Mouse (Mus musculus): ENCODE results near the gene Parva.
A peak's percentile ranks its signal among the peaks of the same experiment; 100 is the strongest.

Parva gene

GRCm38 (mm10) chr7:112426811-112427210 lies 494 bp upstream of the Parva start:
- DNase-seq (ENCODE audit: low spot score) = no peak

- DNase-seq (ENCODE audit: low spot score) = peak; percentile 87
These were observed 842 bp downstream of the Parva start for GRCm38 (mm10) chr7:112428158-112428535.

GRCm38 (mm10) chr7:112439846-112440245 lies 12.5 kb downstream of the Parva start:
- no peak for DNase-seq (ENCODE audit: low spot score)

- DNase-seq (ENCODE audit: low spot score) = no peak
These were observed 17.1 kb downstream of the Parva start for GRCm38 (mm10) chr7:112444152-112444984.

GRCm38 (mm10) chr7:112444985-112445367 lies 17.7 kb downstream of the Parva start:
- no peak for DNase-seq (ENCODE audit: low spot score)

- DNase-seq (ENCODE audit: low spot score) = no peak
These were observed 19.2 kb downstream of the Parva start for GRCm38 (mm10) chr7:112446498-112446897.

GRCm38 (mm10) chr7:112449954-112450700 lies 22.8 kb downstream of the Parva start:
- DNase-seq (ENCODE audit: low spot score) = no peak

- no peak for DNase-seq (ENCODE audit: low spot score)
These were observed 25.2 kb downstream of the Parva start for GRCm38 (mm10) chr7:112452471-112452870.

- DNase-seq (ENCODE audit: low spot score) = no peak
These were observed 26.5 kb downstream of the Parva start for GRCm38 (mm10) chr7:112453805-112454214.

- no peak for DNase-seq (ENCODE audit: low spot score)
These were observed 27.1 kb downstream of the Parva start for GRCm38 (mm10) chr7:112454380-112454779.

- DNase-seq (ENCODE audit: low spot score) = no peak
These were observed 27.6 kb downstream of the Parva start for GRCm38 (mm10) chr7:112454951-112455350.

- no peak for DNase-seq (ENCODE audit: low spot score)
These were observed 28.3 kb downstream of the Parva start for GRCm38 (mm10) chr7:112455566-112456110.

GRCm38 (mm10) chr7:112457373-112457772 lies 30.1 kb downstream of the Parva start:
- DNase-seq (ENCODE audit: low spot score) = no peak

GRCm38 (mm10) chr7:112457920-112458319 lies 30.6 kb downstream of the Parva start:
- no peak for DNase-seq (ENCODE audit: low spot score)

- no peak for DNase-seq (ENCODE audit: low spot score)
These were observed 31.1 kb downstream of the Parva start for GRCm38 (mm10) chr7:112458440-112458839.

- DNase-seq (ENCODE audit: low spot score) = no peak
These were observed 35.8 kb downstream of the Parva start for GRCm38 (mm10) chr7:112463074-112463473.

GRCm38 (mm10) chr7:112465920-112466319 lies 38.6 kb downstream of the Parva start:
- DNase-seq (ENCODE audit: low spot score) = no peak

GRCm38 (mm10) chr7:112466786-112467185 lies 39.5 kb downstream of the Parva start:
- DNase-seq (ENCODE audit: low spot score) = no peak

GRCm38 (mm10) chr7:112467687-112468111 lies 40.4 kb downstream of the Parva start:
- peak; percentile 58 for DNase-seq (ENCODE audit: low spot score)

GRCm38 (mm10) chr7:112469817-112470216 lies 42.5 kb downstream of the Parva start:
- peak; percentile 82 for DNase-seq (ENCODE audit: low spot score)

- DNase-seq (ENCODE audit: low spot score) = no peak
These were observed 44.0 kb downstream of the Parva start for GRCm38 (mm10) chr7:112471316-112471715.

- no peak for DNase-seq (ENCODE audit: low spot score)
These were observed 44.9 kb downstream of the Parva start for GRCm38 (mm10) chr7:112472024-112472707.

All from ovary, postnatal 14 days (tissue).